Comparison of ENCODE assay signal across 10 mouse cellular contexts in the genomic region with DNA sequence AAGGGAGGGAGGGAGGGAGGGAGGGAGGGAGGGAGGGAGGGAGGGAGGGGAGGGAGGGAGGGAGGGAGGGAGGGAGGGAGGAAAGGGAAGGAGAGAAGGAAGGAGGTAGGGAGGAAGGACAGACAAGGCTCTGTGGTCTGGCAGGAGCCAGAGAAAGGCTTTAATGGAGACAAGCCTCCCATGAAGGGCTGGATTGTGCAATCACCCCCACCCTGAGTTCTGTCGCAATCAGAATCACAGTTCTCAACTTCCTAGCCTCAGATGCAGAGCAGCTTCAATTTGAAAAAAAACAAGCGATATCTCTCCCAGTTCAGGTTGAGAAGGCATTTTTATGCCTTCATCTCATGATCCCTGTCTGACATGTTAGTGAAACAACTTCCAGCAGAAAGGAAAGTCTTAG. TPM values are rescaled to one million over a fixed set of nuclear protein-coding genes. Genes with fewer than 3 reads are reported as not detected.
DNase-seq lines count a peak whose midpoint lies in the region; ATAC-seq and TF ChIP-seq lines count a peak whose summit lies in the region.
"Had no signal": no experiment of that assay in that cellular context is flagged by ENCODE, and none has a peak within 500 bp of the region (broad histone marks: within the 10 kb centered on the region; RNA-seq: fewer than 3 reads in every experiment).

No protein-coding gene starts in this region.

- H3K4me2 ChIP-seq in lung, postnatal 0 days (replicated peaks; ENCODE audit: low read depth, low read length) = no peak overlapping the region
- no peak overlapping the region for H3K4me2 ChIP-seq in midbrain, embryonic 14.5 days (ENCODE audit: low read length)
- H3K4me2 ChIP-seq: forebrain, embryonic 15.5 days had no signal

- H3K9ac ChIP-seq in lung, postnatal 0 days (replicated peaks; ENCODE audit: low read depth) = no peak overlapping the region
- no peak overlapping the region for H3K9ac ChIP-seq in midbrain, embryonic 14.5 days (replicated peaks; ENCODE audit: low read length)
- H3K9ac ChIP-seq: forebrain, embryonic 15.5 days had no signal

- no peaks in the 10 kb centered on the region for H3K9me3 ChIP-seq in lung, postnatal 0 days (ENCODE audit: low read length)
- no peaks in the 10 kb centered on the region for H3K9me3 ChIP-seq in midbrain, embryonic 14.5 days (ENCODE audit: control insufficient read depth, low read length)
- H3K9me3 ChIP-seq: forebrain, embryonic 15.5 days had no signal

- no peaks in the 10 kb centered on the region for H3K27me3 ChIP-seq in lung, postnatal 0 days (replicated peaks; ENCODE audit: insufficient read depth, low read length)
- no peaks in the 10 kb centered on the region for H3K27me3 ChIP-seq in midbrain, embryonic 14.5 days (ENCODE audit: control insufficient read depth, insufficient read depth, low read length)
- H3K27me3 ChIP-seq: forebrain, embryonic 15.5 days had no signal

- DNase-seq in 3134 (ENCODE audit: extremely low read depth, insufficient read length, low spot score) = peak; percentile 43
- DNase-seq in 416B (ENCODE audit: low read depth) = peak; percentile 94
- peak; percentile 50 for DNase-seq in gastrocnemius, postnatal 14 days
- peak; percentile 84 for DNase-seq in lung, postnatal 0 days (ENCODE audit: low spot score)
- no peak for DNase-seq in right cerebral cortex, adult 18-20 months
- no peak for DNase-seq in midbrain, embryonic 14.5 days
- no peak for DNase-seq in left cerebral cortex, adult 11 months (ENCODE audit: low spot score)
- DNase-seq: cerebellum, adult 9-10 months; right cerebral cortex, postnatal 14 days had no signal

- ATAC-seq in lung, postnatal 0 days = peak; percentile 74
- ATAC-seq in midbrain, embryonic 14.5 days (ENCODE audit: low FRiP score, low TSS enrichment) = no peak
- ATAC-seq: forebrain, embryonic 15.5 days had no signal

- 48% methylated on average over 2 of the region's 2 CpGs for WGBS in lung, postnatal 0 days
- 88% methylated on average over 2 of the region's 2 CpGs for WGBS in midbrain, embryonic 14.5 days

- no peak overlapping the region for H3K4me3 ChIP-seq in lung, postnatal 0 days (ENCODE audit: low read depth, low read length)
- no peak overlapping the region for H3K4me3 ChIP-seq in midbrain, embryonic 14.5 days (replicated peaks; ENCODE audit: low read depth, low read length)
- H3K4me3 ChIP-seq: forebrain, embryonic 15.5 days had no signal

- no peaks in the 10 kb centered on the region for H3K36me3 ChIP-seq in lung, postnatal 0 days (ENCODE audit: insufficient read depth, low read length)
- H3K36me3 ChIP-seq in midbrain, embryonic 14.5 days (ENCODE audit: control insufficient read depth, insufficient read depth, low read length) = no peaks in the 10 kb centered on the region
- H3K36me3 ChIP-seq: forebrain, embryonic 15.5 days had no signal

- H3K4me1 ChIP-seq in lung, postnatal 0 days (ENCODE audit: insufficient read depth, low read depth, low read length) = no peaks in the 10 kb centered on the region
- no peaks in the 10 kb centered on the region for H3K4me1 ChIP-seq in midbrain, embryonic 14.5 days (ENCODE audit: control insufficient read depth, insufficient read depth, low read length)
- H3K4me1 ChIP-seq: forebrain, embryonic 15.5 days had no signal

- TF ChIP-seq CTCF in lung, postnatal 0 days (IDR thresholded peaks at IDR 0.05) = no peak

- no peak overlapping the region for H3K27ac ChIP-seq in lung, postnatal 0 days (ENCODE audit: low read length)
- H3K27ac ChIP-seq in midbrain, embryonic 14.5 days (replicated peaks; ENCODE audit: low read depth, low read length) = no peak overlapping the region
- H3K27ac ChIP-seq: forebrain, embryonic 15.5 days had no signal

- TF ChIP-seq EP300 in lung, postnatal 0 days (IDR thresholded peaks at IDR 0.05) = no peak

- intact Hi-C loops in gastrocnemius, postnatal 14 days (cut with DNase I; ENCODE audit: low total_unique reads) = no loop called here

RNA-seq across cellular contexts. Expression of a gene that starts 11.4 kb away (rescaled TPM):
- 10 to 100 TPM; 17.1 to 24.8 TPM for total RNA-seq in gastrocnemius, postnatal 14 days (2021)
- 4.3 and 5.0 TPM in 2 replicates for polyA plus RNA-seq in lung, postnatal 0 days (2015; fragmentation: Nextera tagmentation; extraction: Ambion mirVana)
- polyA plus RNA-seq in midbrain, embryonic 14.5 days (2014; fragmentation: Nextera tagmentation; extraction: Ambion mirVana) = 0.54 and 1.8 TPM in 2 replicates

Comparison
In these comparisons a context has a peak if more than half of its experiments do, and no peak if none do; other contexts are left out.
1. DNase-seq: peak in 3134 (single experiment), 416B (single experiment), gastrocnemius, postnatal 14 days (single experiment) and lung, postnatal 0 days (single experiment); none in right cerebral cortex, adult 18-20 months (single experiment), midbrain, embryonic 14.5 days (single experiment) and left cerebral cortex, adult 11 months (single experiment).